Comparison of ENCODE assay signal across 19 mouse cellular contexts in genomic region chr19:43609458-43610330, GRCm38 (mm10). TPM values are rescaled to one million over a fixed set of nuclear protein-coding genes. Genes with fewer than 3 reads are reported as not detected.
DNase-seq lines count a peak whose midpoint lies in the region; ATAC-seq and TF ChIP-seq lines count a peak whose summit lies in the region.
"Had no signal": no experiment of that assay in that cellular context is flagged by ENCODE, and none has a peak within 500 bp of the region (broad histone marks: within the 10 kb centered on the region; RNA-seq: fewer than 3 reads in every experiment).

No protein-coding gene starts in this region.

- 2% methylated on average over 25 of the region's 25 CpGs for whole genome bisulfite sequencing in heart, embryonic 10.5 days
- 8% methylated on average over 25 of the region's 25 CpGs for WGBS in heart, adult 2 months
- WGBS in neural tube, embryonic 15.5 days, result under 1% methylated on average over 25 of the region's 25 CpGs
- 5% methylated on average over 25 of the region's 25 CpGs for WGBS in intestine, embryonic 15.5 days
- WGBS in stomach, postnatal 0 days, result 5% methylated on average over 25 of the region's 25 CpGs

- DNase-seq in heart, embryonic 10.5 days (ENCODE audit: low spot score), result no peak
- no peak for DNase-seq in heart, adult 2 months
- DNase-seq in neural tube, embryonic 10.5 days (ENCODE audit: extremely low spot score, low spot score), result peak; percentile 64
- no peak for DNase-seq in stomach, postnatal 0 days (ENCODE audit: low spot score)
- DNase-seq in gastrocnemius, postnatal 4 days (ENCODE audit: low spot score in 2 of 2), result no peak
- no peak for DNase-seq in cerebellum, adult 9-11 months
- DNase-seq: adrenal gland, adult 2 months; gastrocnemius, adult 2 months; kidney, postnatal 25 days; lung, postnatal 10 days; thymus, postnatal 25 days had no signal

- peaks cover 98% of the 10 kb centered on the region for H3K27me3 ChIP-seq in heart, embryonic 10.5 days (ENCODE audit: insufficient read depth, poor library complexity, severe bottlenecking)
- peaks cover 45% of the 10 kb centered on the region for H3K27me3 ChIP-seq in heart, adult 2 months (ENCODE audit: control insufficient read depth, insufficient read depth, low read length)
- H3K27me3 ChIP-seq in neural tube, embryonic 15.5 days (replicated peaks), result peaks cover 80% of the 10 kb centered on the region
- H3K27me3 ChIP-seq in intestine, embryonic 15.5 days (replicated peaks), result peaks cover 41% of the 10 kb centered on the region
- H3K27me3 ChIP-seq in stomach, postnatal 0 days (ENCODE audit: control insufficient read depth, insufficient read depth, low read length), result peaks cover 40% of the 10 kb centered on the region

- H3K27ac ChIP-seq in heart, embryonic 10.5 days, result no peak overlapping the region
- H3K27ac ChIP-seq in heart, adult 2 months, result no peak overlapping the region
- no peak overlapping the region for H3K27ac ChIP-seq in neural tube, embryonic 15.5 days (replicated peaks)
- peak overlapping the region; percentile 81 for H3K27ac ChIP-seq in intestine, embryonic 15.5 days
- no peak overlapping the region for H3K27ac ChIP-seq in stomach, postnatal 0 days (replicated peaks)
- H3K27ac ChIP-seq: gastrocnemius, adult 2 months; hindbrain, embryonic 14.5 days; limb, embryonic 15.5 days had no signal

- ATAC-seq in neural tube, embryonic 15.5 days (ENCODE audit: low FRiP score), result no peak
- ATAC-seq in intestine, embryonic 15.5 days, result no peak
- ATAC-seq in stomach, postnatal 0 days (ENCODE audit: low FRiP score, low TSS enrichment), result no peak
- ATAC-seq: midbrain, embryonic 16.5 days had no signal

- H3K4me3 ChIP-seq in heart, embryonic 10.5 days, result 0 out of 2 replicates have a peak overlapping the region, but pooled peaks have one; percentile 18
- no peak overlapping the region for H3K4me3 ChIP-seq in heart, adult 2 months
- no peak overlapping the region for H3K4me3 ChIP-seq in neural tube, embryonic 15.5 days (replicated peaks)
- H3K4me3 ChIP-seq in intestine, embryonic 15.5 days (replicated peaks), result peak overlapping the region; percentile 52
- peak overlapping the region; percentile 18; the same call in 1 of the 2 replicates for H3K4me3 ChIP-seq in stomach, postnatal 0 days (ENCODE audit: low read depth, low read length)
- H3K4me3 ChIP-seq: gastrocnemius, adult 2 months; limb, embryonic 15.5 days had no signal

- H3K4me1 ChIP-seq in heart, embryonic 10.5 days, result peaks cover 40% of the 10 kb centered on the region
- no peaks in the 10 kb centered on the region for H3K4me1 ChIP-seq in heart, adult 2 months (ENCODE audit: control insufficient read depth, insufficient read depth, low read length)
- peaks cover 10% of the 10 kb centered on the region for H3K4me1 ChIP-seq in neural tube, embryonic 15.5 days
- peaks cover 12% of the 10 kb centered on the region; the same call in 1 of the 2 replicates for H3K4me1 ChIP-seq in intestine, embryonic 15.5 days (replicated peaks)
- no peaks in the 10 kb centered on the region for H3K4me1 ChIP-seq in stomach, postnatal 0 days (replicated peaks; ENCODE audit: control insufficient read depth, insufficient read depth)

- no peaks in the 10 kb centered on the region for H3K36me3 ChIP-seq in heart, embryonic 10.5 days
- H3K36me3 ChIP-seq in heart, adult 2 months (ENCODE audit: control insufficient read depth, insufficient read depth, low read length), result no peaks in the 10 kb centered on the region
- no peaks in the 10 kb centered on the region for H3K36me3 ChIP-seq in neural tube, embryonic 15.5 days
- H3K36me3 ChIP-seq in intestine, embryonic 15.5 days, result no peaks in the 10 kb centered on the region
- H3K36me3 ChIP-seq in stomach, postnatal 0 days (ENCODE audit: control insufficient read depth, insufficient read depth, low read length), result no peaks in the 10 kb centered on the region
- H3K36me3 ChIP-seq: limb, embryonic 15.5 days had no signal

- H3K4me2 ChIP-seq in neural tube, embryonic 15.5 days, result no peak overlapping the region
- peak overlapping the region; percentile 85 for H3K4me2 ChIP-seq in intestine, embryonic 15.5 days (replicated peaks)
- H3K4me2 ChIP-seq in stomach, postnatal 0 days (replicated peaks; ENCODE audit: low read depth), result peak overlapping the region; percentile 5; the same call in 1 of the 2 replicates
- H3K4me2 ChIP-seq: hindbrain, embryonic 14.5 days; limb, embryonic 15.5 days had no signal

- no peak for TF ChIP-seq EP300 in heart, adult 2 months (IDR thresholded peaks at IDR 0.05; ENCODE audit: insufficient read depth, low read depth, low read length)
- no peak for TF ChIP-seq EP300 in stomach, postnatal 0 days (optimal IDR thresholded peaks at IDR 0.05)

- no peak overlapping the region for H3K9ac ChIP-seq in heart, adult 2 months (ENCODE audit: low read depth, low read length)
- no peak overlapping the region for H3K9ac ChIP-seq in neural tube, embryonic 15.5 days (replicated peaks)
- H3K9ac ChIP-seq in intestine, embryonic 15.5 days, result peak overlapping the region; percentile 41
- no peak overlapping the region for H3K9ac ChIP-seq in stomach, postnatal 0 days (ENCODE audit: low read length)
- H3K9ac ChIP-seq: hindbrain, embryonic 14.5 days; limb, embryonic 15.5 days had no signal

- no peaks in the 10 kb centered on the region for H3K79me2 ChIP-seq in heart, adult 2 months (replicated peaks; ENCODE audit: control insufficient read depth, insufficient read depth, low read length)

- intact Hi-C loops in heart, adult 2 months (cut with DNase I), result loop anchor here (5.0 kb wide), 1 partner anchor 82 kb away; no protein-coding TSS in a partner anchor

- no peak for TF ChIP-seq CTCF in heart, adult 2 months (IDR thresholded peaks at IDR 0.05)
- no peak for TF ChIP-seq CTCF in stomach, postnatal 0 days (IDR thresholded peaks at IDR 0.05; ENCODE audit: low read depth)

- no peaks in the 10 kb centered on the region for H3K9me3 ChIP-seq in heart, embryonic 10.5 days
- no peaks in the 10 kb centered on the region for H3K9me3 ChIP-seq in neural tube, embryonic 15.5 days (replicated peaks)
- no peaks in the 10 kb centered on the region for H3K9me3 ChIP-seq in intestine, embryonic 15.5 days
- no peaks in the 10 kb centered on the region for H3K9me3 ChIP-seq in stomach, postnatal 0 days (ENCODE audit: control insufficient read depth, low read length)
- H3K9me3 ChIP-seq: limb, embryonic 15.5 days had no signal

- no peak for TF ChIP-seq POLR2A in heart, adult 2 months (IDR thresholded peaks at IDR 0.05; ENCODE audit: insufficient read depth, low read depth, low read length)

RNA-seq across cellular contexts. Expression of gene Nkx2-3, which starts 2.4 kb away (rescaled TPM):
- polyA plus RNA-seq in heart, embryonic 10.5 days (2016; fragmentation: Nextera tagmentation; extraction: Ambion mirVana), result 0.55 and 2.4 TPM in 2 replicates
- total RNA-seq in heart, adult 2 months (2021), result not detected
- polyA plus RNA-seq in heart, adult 2 months (2012; rRNA removed), result not detected in 2 replicates
- polyA plus RNA-seq in neural tube, embryonic 15.5 days (2015; fragmentation: Nextera tagmentation; extraction: Ambion mirVana), result 5.5 TPM in 1 of 2 replicates, not detected in the other
- 80.9 and 88.1 TPM in 2 replicates for polyA plus RNA-seq in intestine, embryonic 15.5 days (2015; fragmentation: Nextera tagmentation; extraction: Ambion mirVana)
- polyA plus RNA-seq in stomach, postnatal 0 days (2015; fragmentation: Nextera tagmentation; extraction: Ambion mirVana), result 5.4 and 5.7 TPM in 2 replicates
- total RNA-seq in gastrocnemius, postnatal 4 days (2021), result not detected
- total RNA-seq: adrenal gland, adult 2 months; gastrocnemius, adult 2 months; layer of hippocampus, postnatal 25 days had no signal
- polyA plus RNA-seq: adrenal gland, adult 2 months; heart, embryonic 14.5 days; hindbrain, embryonic 14.5 days; limb, embryonic 15.5 days; neural tube, embryonic 14.5 days had no signal

Comparison
In these comparisons a context has a peak if more than half of its experiments do, and no peak if none do; other contexts are left out.
1. H3K4me3 ChIP-seq: peak in heart, embryonic 10.5 days (single experiment), intestine, embryonic 15.5 days (single experiment) and stomach, postnatal 0 days (single experiment); none in heart, adult 2 months (single experiment) and neural tube, embryonic 15.5 days (single experiment).
2. RNA of gene Nkx2-3, which starts 2.4 kb away (polyA plus RNA-seq): 80.9 to 88.1 TPM in intestine, embryonic 15.5 days; 5.4 to 5.7 TPM in stomach, postnatal 0 days, 0.55 to 2.4 TPM in heart, embryonic 10.5 days, not detected in heart, adult 2 months and 5.5 TPM in neural tube, embryonic 15.5 days; every median in the first group is over 10 times any median in the second.